27 mouse cellular contexts compared by ENCODE assay signal in genomic region chr6:34751625-34752024, GRCm38 (mm10). TPM values are rescaled to one million over a fixed set of nuclear protein-coding genes. Genes with fewer than 3 reads are reported as not detected.
A peak's percentile ranks its signal among the peaks of the same experiment; 100 is the strongest.
DNase-seq lines count a peak whose midpoint lies in the region; ATAC-seq lines count a peak whose summit lies in the region.
"Had no signal": no experiment of that assay in that cellular context is flagged by ENCODE, and none has a peak within 500 bp of the region (broad histone marks: within the 10 kb centered on the region; RNA-seq: fewer than 3 reads in every experiment).

No protein-coding gene starts in this region.

- no peak overlapping the region for H3K9ac ChIP-seq in heart, embryonic 11.5 days (ENCODE audit: low read depth, low read length)
- H3K9ac ChIP-seq in liver, embryonic 16.5 days (ENCODE audit: low read depth, low read length): no peak overlapping the region
- no peak overlapping the region for H3K9ac ChIP-seq in liver, embryonic 12.5 days
- H3K9ac ChIP-seq: embryonic facial prominence, embryonic 13.5 days; embryonic facial prominence, embryonic 15.5 days; forebrain, embryonic 13.5 days; forebrain, embryonic 15.5 days; forebrain, postnatal 0 days had no signal

- no peaks in the 10 kb centered on the region for H3K9me3 ChIP-seq in heart, embryonic 11.5 days (replicated peaks; ENCODE audit: control insufficient read depth, low read length)
- no peaks in the 10 kb centered on the region for H3K9me3 ChIP-seq in liver, embryonic 16.5 days (replicated peaks; ENCODE audit: control insufficient read depth, low read length)
- H3K9me3 ChIP-seq in liver, embryonic 12.5 days (replicated peaks): no peaks in the 10 kb centered on the region
- H3K9me3 ChIP-seq: embryonic facial prominence, embryonic 13.5 days; embryonic facial prominence, embryonic 15.5 days; forebrain, embryonic 13.5 days; forebrain, embryonic 15.5 days; G1E had no signal

- peak; percentile 45 for DNase-seq in heart, adult 11 months
- DNase-seq in adipocyte (ENCODE audit: low spot score): peak; percentile 65
- DNase-seq: adrenal gland, adult 2 months; adrenal gland, postnatal 10 days; adrenal gland, postnatal 25 days; B cell, adult 2 months; cerebellum, adult 11 months; cerebellum, adult 18-20 months; cerebellum, adult 8-10 months; cerebellum, adult 9-11 months; cerebellum, postnatal 14 days; cerebellum, postnatal 36 days; embryo, embryonic 11 days; forebrain, postnatal 0 days had no signal

- H3K36me3 ChIP-seq in heart, embryonic 11.5 days (ENCODE audit: control insufficient read depth, insufficient read depth, low read length): peaks cover 17% of the 10 kb centered on the region
- no peaks in the 10 kb centered on the region for H3K36me3 ChIP-seq in liver, embryonic 16.5 days (ENCODE audit: control insufficient read depth, insufficient read depth)
- peaks cover 14% of the 10 kb centered on the region; the same call in 1 of the 2 replicates for H3K36me3 ChIP-seq in liver, embryonic 12.5 days
- H3K36me3 ChIP-seq: G1E had no signal

- H3K27me3 ChIP-seq in heart, embryonic 11.5 days (ENCODE audit: control insufficient read depth, insufficient read depth, low read length): no peaks in the 10 kb centered on the region
- H3K27me3 ChIP-seq in liver, embryonic 16.5 days (ENCODE audit: control insufficient read depth, insufficient read depth, low read depth, low read length): no peaks in the 10 kb centered on the region
- H3K27me3 ChIP-seq in liver, embryonic 12.5 days (replicated peaks): no peaks in the 10 kb centered on the region
- H3K27me3 ChIP-seq: CH12.LX; embryonic facial prominence, embryonic 13.5 days; embryonic facial prominence, embryonic 15.5 days; forebrain, embryonic 13.5 days; forebrain, embryonic 15.5 days; Patski had no signal

- H3K4me2 ChIP-seq in heart, embryonic 11.5 days: no peak overlapping the region
- H3K4me2 ChIP-seq in liver, embryonic 16.5 days (ENCODE audit: low read depth, low read length): no peak overlapping the region
- H3K4me2 ChIP-seq in liver, embryonic 12.5 days: no peak overlapping the region
- H3K4me2 ChIP-seq: embryonic facial prominence, embryonic 13.5 days; embryonic facial prominence, embryonic 15.5 days; forebrain, embryonic 13.5 days; forebrain, embryonic 15.5 days had no signal

- H3K4me1 ChIP-seq in heart, embryonic 11.5 days (ENCODE audit: control insufficient read depth, insufficient read depth, low read length): peaks cover 13% of the 10 kb centered on the region; the same call in 1 of the 2 replicates
- H3K4me1 ChIP-seq in liver, embryonic 16.5 days (ENCODE audit: control insufficient read depth, low read depth, low read length): no peaks in the 10 kb centered on the region; the same call in 1 of the 2 replicates
- H3K4me1 ChIP-seq in liver, embryonic 12.5 days: peaks cover 5% of the 10 kb centered on the region; the same call in 1 of the 2 replicates
- H3K4me1 ChIP-seq: forebrain, embryonic 13.5 days; forebrain, embryonic 15.5 days had no signal

- H3K27ac ChIP-seq in heart, embryonic 11.5 days (ENCODE audit: low read depth, low read length): no peak overlapping the region
- H3K27ac ChIP-seq in liver, embryonic 16.5 days (ENCODE audit: low read length): no peak overlapping the region
- H3K27ac ChIP-seq in liver, embryonic 12.5 days: no peak overlapping the region
- H3K27ac ChIP-seq: embryonic facial prominence, embryonic 15.5 days; forebrain, embryonic 13.5 days; forebrain, embryonic 15.5 days had no signal

- ATAC-seq in heart, embryonic 11.5 days (replicated peaks; ENCODE audit: insufficient number of reproducible peaks, low FRiP score, low TSS enrichment): no peak
- peak; percentile 53; the same call in 1 of the 2 replicates for ATAC-seq in liver, embryonic 16.5 days (ENCODE audit: low read depth)
- no peak for ATAC-seq in liver, embryonic 12.5 days
- no peak for ATAC-seq in monocyte, adult 5-6 weeks (replicated peaks; ENCODE audit: insufficient number of reproducible peaks, low FRiP score, low TSS enrichment, poor library complexity, severe bottlenecking)
- ATAC-seq: activated CD4-positive, CD25-positive, alpha-beta regulatory T cell, adult 4 months; CD4-positive, CD25-positive, alpha-beta regulatory T cell, adult 4 months; forebrain, embryonic 13.5 days; forebrain, embryonic 15.5 days; forebrain, postnatal 0 days; Patski had no signal

- H3K4me3 ChIP-seq in heart, embryonic 11.5 days (ENCODE audit: low read depth, low read length): no peak overlapping the region
- H3K4me3 ChIP-seq in liver, embryonic 16.5 days (ENCODE audit: low read depth, low read length): no peak overlapping the region
- no peak overlapping the region for H3K4me3 ChIP-seq in liver, embryonic 12.5 days
- H3K4me3 ChIP-seq: embryonic facial prominence, embryonic 13.5 days; embryonic facial prominence, embryonic 15.5 days; forebrain, embryonic 13.5 days; forebrain, embryonic 15.5 days had no signal

RNA-seq across cellular contexts. Expression of gene Agbl3, which starts 28.6 kb away (rescaled TPM):
- 4.0 and 4.7 TPM in 2 replicates for polyA plus RNA-seq in heart, embryonic 11.5 days (2014; fragmentation: Nextera tagmentation; extraction: Ambion mirVana)
- polyA plus RNA-seq in liver, embryonic 16.5 days (2015; fragmentation: Nextera tagmentation; extraction: Ambion mirVana): 2.6 and 2.9 TPM in 2 replicates
- polyA plus RNA-seq in liver, embryonic 12.5 days (2016; fragmentation: Nextera tagmentation; extraction: Ambion mirVana): 4.5 and 6.0 TPM in 2 replicates
- total RNA-seq in monocyte, adult 5-6 weeks (2017): 0.53 to 3.0 TPM in 2 of 3 replicates, not detected in the other
- polyA plus RNA-seq: G1E had no signal
